Mouse (Mus musculus) c-Kit-positive CD71-positive TER-119-positive erythroid progenitor cells, embryonic 14.5 days (primary cell): ENCODE measurements at regions not wholly inside any gene's neighbourhood (a gene's known extent, or its start where the extent isn't known, plus 50 kb on each side); places are given as distances from the start of the nearest gene placed in this dataset.
A peak's percentile ranks its signal among the peaks of the same experiment; 100 is the strongest.

Source experiments
- DNase-seq: peaks from one replicate; pipeline ENCODE4 v3.0.0-alpha.2; 2013; ENCODE audit warnings: low spot score

- no peak for DNase-seq
These were observed 86.9 kb downstream of the Alx1 start for GRCm38 (mm10) chr10:102943156-102943555.

- DNase-seq = peak; percentile 12
These were observed 89.0 kb downstream of the Alx1 start for GRCm38 (mm10) chr10:102940823-102941519.

- DNase-seq = peak; percentile 3
These were observed 98.6 kb downstream of the Alx1 start for GRCm38 (mm10) chr10:102931445-102931844.

- no peak for DNase-seq
These were observed 101.4 kb downstream of the Alx1 start for GRCm38 (mm10) chr10:102928651-102929050.

GRCm38 (mm10) chr10:102897368-102897767 lies 132.6 kb downstream of the Alx1 start:
- DNase-seq = no peak

- DNase-seq = no peak
These were observed 134.1 kb downstream of the Alx1 start for GRCm38 (mm10) chr10:102895952-102896351.

GRCm38 (mm10) chr10:102892373-102892772 lies 137.6 kb downstream of the Alx1 start:
- no peak for DNase-seq

GRCm38 (mm10) chr10:102889709-102890108 lies 140.3 kb downstream of the Alx1 start:
- no peak for DNase-seq

- no peak for DNase-seq
These were observed 148.1 kb downstream of the Alx1 start for GRCm38 (mm10) chr10:102881824-102882438.

- peak; percentile 13 for DNase-seq
These were observed 152.0 kb downstream of the Alx1 start for GRCm38 (mm10) chr10:102878010-102878409.

GRCm38 (mm10) chr10:102876946-102877345 lies 153.1 kb downstream of the Alx1 start:
- no peak for DNase-seq

GRCm38 (mm10) chr10:102866920-102867319 lies 163.1 kb downstream of the Alx1 start:
- DNase-seq = no peak

GRCm38 (mm10) chr10:102836567-102837224 lies 193.3 kb downstream of the Alx1 start:
- no peak for DNase-seq

- DNase-seq = peak; percentile 9
These were observed 194.2 kb downstream of the Alx1 start for GRCm38 (mm10) chr10:102835814-102836213.

GRCm38 (mm10) chr10:102829606-102830005 lies 200.4 kb downstream of the Alx1 start:
- DNase-seq = no peak

GRCm38 (mm10) chr10:102823434-102823833 lies 206.6 kb downstream of the Alx1 start:
- DNase-seq = no peak

- no peak for DNase-seq
These were observed 228.6 kb downstream of the Alx1 start for GRCm38 (mm10) chr10:102801391-102801790.

- no peak for DNase-seq
These were observed 250.8 kb downstream of the Alx1 start for GRCm38 (mm10) chr10:102779243-102779642.

GRCm38 (mm10) chr10:102763696-102764095 lies 251.7 kb downstream of the Rassf9 start:
- DNase-seq = no peak

- DNase-seq = no peak
These were observed 250.4 kb downstream of the Rassf9 start for GRCm38 (mm10) chr10:102762378-102762777.

GRCm38 (mm10) chr10:102735207-102735606 lies 223.2 kb downstream of the Rassf9 start:
- no peak for DNase-seq

GRCm38 (mm10) chr10:102732420-102732819 lies 220.4 kb downstream of the Rassf9 start:
- DNase-seq = no peak

GRCm38 (mm10) chr10:102712263-102712662 lies 200.2 kb downstream of the Rassf9 start:
- no peak for DNase-seq
